Mouse (Mus musculus) heart, adult 2 months (tissue): ENCODE measurements at regions not wholly inside any gene's neighbourhood (a gene's known extent, or its start where the extent isn't known, plus 50 kb on each side); places are given as distances from the start of the nearest gene placed in this dataset.

Experiments
- DNase-seq, 2 experiments: peaks; one replicate each; pipeline ENCODE4 v3.0.0; 2021
- H3K27ac ChIP-seq: fragments of 200-600 bp; 2 replicates; pipeline ENCODE4 v1.8.1; 2022
- H3K27me3 ChIP-seq: fragments of 200-500 bp; 2 replicates; pipeline ENCODE4 v1.6.1; 2012; ENCODE audit warnings: mild to moderate bottlenecking, low read length, inconsistent platforms, mixed read lengths; ENCODE audit not compliant: control insufficient read depth, insufficient read depth
- H3K36me3 ChIP-seq: fragments of 200-500 bp; 2 replicates; pipeline ENCODE4 v1.6.1; 2012; ENCODE audit warnings: low read length, inconsistent platforms; ENCODE audit not compliant: control insufficient read depth, insufficient read depth
- H3K4me1 ChIP-seq: fragments of 200-500 bp; 2 replicates; pipeline ENCODE4 v1.6.1; 2011; ENCODE audit warnings: low read length; ENCODE audit not compliant: control insufficient read depth, insufficient read depth
- H3K4me3 ChIP-seq: fragments of 200-600 bp; 2 replicates; pipeline ENCODE4 v1.8.1; 2022
- H3K79me2 ChIP-seq: fragments of 200-500 bp; replicated peaks from 2 replicates; pipeline ENCODE4 v1.6.1; 2012; ENCODE audit warnings: mild to moderate bottlenecking, inconsistent platforms, low read length, moderate library complexity, mixed read lengths; ENCODE audit not compliant: control insufficient read depth, insufficient read depth
- H3K9ac ChIP-seq: fragments of 200-500 bp; 2 replicates; pipeline ENCODE4 v1.6.1; 2012; ENCODE audit warnings: low read depth, mild to moderate bottlenecking, control low read depth, inconsistent platforms, low read length, mixed read lengths
- CTCF ChIP-seq: fragments of 200-600 bp; IDR thresholded peaks from 2 replicates; pipeline ENCODE4 v1.8.1; 2022; ENCODE audit warnings: antibody characterized with exemption, mild to moderate bottlenecking, moderate library complexity
- EP300 ChIP-seq: fragments of 200-500 bp; IDR thresholded peaks from 2 replicates; pipeline ENCODE4 v1.6.1; 2011; ENCODE audit warnings: low read depth, low read length, control low read depth; ENCODE audit not compliant: insufficient read depth
- POLR2A ChIP-seq: fragments of 200-500 bp; IDR thresholded peaks from 2 replicates; pipeline ENCODE4 v1.6.1; 2011; ENCODE audit warnings: mild to moderate bottlenecking, low read depth, low read length, control low read depth; ENCODE audit not compliant: insufficient read depth
- WGBS: fragments of 180-500 bp; shearing (Covaris S2); methylation state at CpG from one replicate; pipeline ENCODE4 v1.1.7; 2018; 5-methylcytosine and 5-hydroxymethylcytosine counted together
- intact Hi-C: fragments of 180-260 bp; cut with DNase I; formaldehyde crosslinking; loops from one replicate; pipeline ENCODE4 v1.15.1; 2025

GRCm38 (mm10) chr13:103561795-103562705 lies 212.4 kb downstream of the Srek1 start:
- TF ChIP-seq CTCF (no peak), POLR2A (no peak), EP300 (no peak)
- Histone ChIP-seq H3K27ac (no peak overlapping the region), H3K79me2 (no peaks in the 10 kb centered on the region), H3K36me3 (no peaks in the 10 kb centered on the region), H3K4me1 (no peaks in the 10 kb centered on the region), H3K4me3 (no peak overlapping the region), H3K9ac (no peak overlapping the region), H3K27me3 (no peaks in the 10 kb centered on the region)
- DNase-seq, result no peak
- WGBS, result 81% methylated on average over 26 of the region's 26 CpGs
- intact Hi-C loops, result no loop called here

- intact Hi-C loops, result no loop called here
- Histone ChIP-seq H3K9ac (no peak overlapping the region), H3K4me1 (no peaks in the 10 kb centered on the region), H3K27me3 (no peaks in the 10 kb centered on the region), H3K4me3 (no peak overlapping the region), H3K79me2 (no peaks in the 10 kb centered on the region), H3K27ac (no peak overlapping the region), H3K36me3 (no peaks in the 10 kb centered on the region)
- 74% methylated on average over 3 of the region's 3 CpGs for WGBS
- no peak for DNase-seq
- TF ChIP-seq EP300, result no peak
- no peak for TF ChIP-seq POLR2A
- no peak for TF ChIP-seq CTCF
These were observed 215.5 kb downstream of the Srek1 start for GRCm38 (mm10) chr13:103558915-103559314.

- Histone ChIP-seq H3K36me3 (no peaks in the 10 kb centered on the region), H3K4me3 (no peak overlapping the region), H3K4me1 (no peaks in the 10 kb centered on the region), H3K27ac (no peak overlapping the region), H3K79me2 (no peaks in the 10 kb centered on the region), H3K27me3 (no peaks in the 10 kb centered on the region), H3K9ac (no peak overlapping the region)
- 84% methylated on average over 10 of the region's 10 CpGs for WGBS
- intact Hi-C loops, result no loop called here
- peak in 1 of 2 experiments; percentile 6 for DNase-seq
- TF ChIP-seq CTCF (no peak), EP300 (no peak), POLR2A (no peak)
These were observed 205.3 kb upstream of the Mast4 start for GRCm38 (mm10) chr13:103539577-103539976.

GRCm38 (mm10) chr13:103513825-103514224 lies 179.5 kb upstream of the Mast4 start:
- intact Hi-C loops, result no loop called here
- H3K36me3 ChIP-seq, result no peaks in the 10 kb centered on the region
- no peaks in the 10 kb centered on the region for H3K4me1 ChIP-seq
- H3K4me3 ChIP-seq, result no peak overlapping the region
- 64% methylated on average over 1 of the region's 1 CpGs for whole genome bisulfite sequencing
- H3K27ac ChIP-seq, result no peak overlapping the region
- TF ChIP-seq POLR2A, result no peak
- TF ChIP-seq CTCF, result no peak
- H3K9ac ChIP-seq, result no peak overlapping the region
- no peaks in the 10 kb centered on the region for H3K27me3 ChIP-seq
- no peaks in the 10 kb centered on the region for H3K79me2 ChIP-seq
- DNase-seq, result no peak

- DNase-seq, result no peak
- H3K36me3 ChIP-seq, result no peaks in the 10 kb centered on the region
- H3K79me2 ChIP-seq, result no peaks in the 10 kb centered on the region
- H3K4me3 ChIP-seq, result no peak overlapping the region
- H3K27me3 ChIP-seq, result no peaks in the 10 kb centered on the region
- no peak overlapping the region for H3K9ac ChIP-seq
- H3K27ac ChIP-seq, result no peak overlapping the region
- TF ChIP-seq EP300, result no peak
- TF ChIP-seq POLR2A, result no peak
- TF ChIP-seq CTCF, result no peak
- intact Hi-C loops, result no loop called here
- H3K4me1 ChIP-seq, result no peaks in the 10 kb centered on the region
- 87% methylated on average over 7 of the region's 7 CpGs for WGBS
These were observed 178.2 kb upstream of the Mast4 start for GRCm38 (mm10) chr13:103512476-103512875.

- intact Hi-C loops, result no loop called here
- 56% methylated on average over 7 of the region's 7 CpGs for WGBS
- no peak overlapping the region for H3K9ac ChIP-seq
- H3K79me2 ChIP-seq, result no peaks in the 10 kb centered on the region
- H3K27me3 ChIP-seq, result no peaks in the 10 kb centered on the region
- no peak for DNase-seq
- no peak overlapping the region for H3K27ac ChIP-seq
- H3K4me3 ChIP-seq, result no peak overlapping the region
- no peaks in the 10 kb centered on the region for H3K4me1 ChIP-seq
- H3K36me3 ChIP-seq, result no peaks in the 10 kb centered on the region
- TF ChIP-seq EP300 (no peak), POLR2A (no peak), CTCF (no peak)
These were observed 170.7 kb upstream of the Mast4 start for GRCm38 (mm10) chr13:103504987-103505386.
